Mouse (Mus musculus) T-helper 17 cell (primary cell): ENCODE results near the gene Atcay.
"Not testable (repeated sequence)": the region's sequence is repeated elsewhere in the genome, so short reads cannot be mapped to it uniquely, and the experiment has no call there.

Source experiments
- in situ Hi-C, 2 experiments: fragments of 300-600 bp; cut with MboI, MseI; formaldehyde crosslinking; loops; 1 replicate in 1 of 2; 2 replicates in 1 of 2; pipeline ENCODE4 v1.15.1; 2025; ENCODE audit warnings: high pct_unique_total_duplicates in 2 of 2

The Atcay gene

GRCm38 (mm10) chr10:81182336-81183333 is 48.0 kb downstream of the Atcay start, which contains the start of gene Dapk3:
TSS of gene Dapk3 (plus strand) at chr10:81183005.
- in situ Hi-C loops = no loop called here

- in situ Hi-C loops = not testable (repeated sequence)
Measured at GRCm38 (mm10) chr10:81181860-81182259, 48.8 kb downstream of the Atcay start.

- in situ Hi-C loops = no loop called here
Measured at GRCm38 (mm10) chr10:81180946-81181345, 49.7 kb downstream of the Atcay start.

GRCm38 (mm10) chr10:81179451-81180342 is 50.9 kb downstream of the Atcay start:
- in situ Hi-C loops = no loop called here

- in situ Hi-C loops = no loop called here
Measured at GRCm38 (mm10) chr10:81178927-81179326, 51.7 kb downstream of the Atcay start.

- in situ Hi-C loops = no loop called here
Measured at GRCm38 (mm10) chr10:81177958-81178712, 52.5 kb downstream of the Atcay start.

- in situ Hi-C loops = no loop called here
Measured at GRCm38 (mm10) chr10:81177491-81177925, 53.1 kb downstream of the Atcay start.

GRCm38 (mm10) chr10:81176466-81177271 is 54.0 kb downstream of the Atcay start, which contains the start of gene Eef2:
TSS of gene Eef2 (plus strand) at chr10:81176631.
- in situ Hi-C loops = no loop called here

- in situ Hi-C loops = no loop called here
Measured at GRCm38 (mm10) chr10:81175936-81176465, 54.6 kb downstream of the Atcay start.

GRCm38 (mm10) chr10:81175345-81175701 is 55.3 kb downstream of the Atcay start:
- in situ Hi-C loops = not testable (repeated sequence)

- in situ Hi-C loops = no loop called here
Measured at GRCm38 (mm10) chr10:81174617-81175344, 55.9 kb downstream of the Atcay start.

- in situ Hi-C loops = no loop called here
Measured at GRCm38 (mm10) chr10:81173132-81173531, 57.5 kb downstream of the Atcay start.

GRCm38 (mm10) chr10:81169411-81169900 is 61.2 kb downstream of the Atcay start:
- in situ Hi-C loops = not testable (repeated sequence)

- in situ Hi-C loops = no loop called here
Measured at GRCm38 (mm10) chr10:81168521-81169244, 62.0 kb downstream of the Atcay start.

- in situ Hi-C loops = no loop called here
Measured at GRCm38 (mm10) chr10:81168087-81168431, 62.6 kb downstream of the Atcay start.

GRCm38 (mm10) chr10:81167200-81168086 is 63.2 kb downstream of the Atcay start, which contains the start of gene Pias4:
TSS of gene Pias4 (minus strand) at chr10:81167923.
- in situ Hi-C loops = no loop called here

- in situ Hi-C loops = no loop called here
Measured at GRCm38 (mm10) chr10:81165118-81165517, 65.5 kb downstream of the Atcay start.

- in situ Hi-C loops = no loop called here
Measured at GRCm38 (mm10) chr10:81162318-81162652, 68.3 kb downstream of the Atcay start.
